Mouse (Mus musculus) kidney, adult 2 months (tissue): ENCODE measurements around the gene Nudt5.

Experiments used
- CTCF ChIP-seq: fragments of 200-500 bp; conservative IDR thresholded peaks from 2 replicates; pipeline ENCODE4 v1.5.1; 2011; ENCODE audit warnings: low read depth, mild to moderate bottlenecking, control low read depth, low read length, moderate library complexity, mixed read lengths; ENCODE audit not compliant: insufficient read depth, insufficient read length
- POLR2A ChIP-seq: fragments of 200-500 bp; IDR thresholded peaks from one replicate; pipeline ENCODE4 v1.6.1; 2011; ENCODE audit warnings: low read depth, low read length, control low read depth

DNA sequence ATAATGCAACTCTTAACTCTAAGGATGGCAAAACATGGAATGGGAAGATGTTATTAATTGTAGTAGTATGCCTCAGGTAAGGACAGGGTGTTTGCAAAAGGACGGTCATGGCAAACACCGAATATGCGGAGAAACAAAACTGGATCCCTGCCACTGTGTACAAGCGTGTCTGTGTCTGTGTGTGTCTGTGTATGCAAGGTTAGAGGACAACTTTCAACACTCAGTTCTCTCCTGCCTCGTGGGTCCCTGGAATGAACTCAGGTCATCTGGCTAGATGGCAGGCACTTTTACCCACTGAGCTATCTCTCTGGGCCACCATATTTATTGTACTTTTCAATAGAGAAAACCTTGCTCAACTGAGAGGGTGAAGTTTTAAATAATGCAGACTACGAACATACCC, 22.4 kb upstream of the Nudt5 start:
- no peak for TF ChIP-seq CTCF
- no peak for TF ChIP-seq POLR2A
